Mouse (Mus musculus) MEL (cell line): ENCODE results near the gene Dnaic2.

Experiments used
- CHD2 ChIP-seq: IDR thresholded peaks from 2 replicates; pipeline ENCODE4 v1.6.1; 2011; ENCODE audit warnings: low read length, improper control_type of control experiment
- CTCF ChIP-seq, 3 experiments: IDR thresholded peaks in 2 of 3; conservative IDR thresholded peaks in 1 of 3; 2 replicates each; pipeline ENCODE4 v1.5.1; 2011 to 2012; ENCODE audit warnings: low read length in 3 of 3, low read depth in 2 of 3, mild to moderate bottlenecking in 2 of 3, improper control_type of control experiment in 1 of 3, inconsistent platforms in 1 of 3, mixed read lengths in 1 of 3, moderate library complexity in 1 of 3; ENCODE audit not compliant: control insufficient read depth in 1 of 3, insufficient read depth in 1 of 3, poor library complexity in 1 of 3, severe bottlenecking in 1 of 3
- E2F4 ChIP-seq: IDR thresholded peaks from 2 replicates; pipeline ENCODE4 v1.6.1; 2011; ENCODE audit warnings: low read depth, low read length, improper control_type of control experiment, borderline replicate concordance
- EP300 ChIP-seq, 2 experiments: IDR thresholded peaks; 2 replicates each; pipeline ENCODE4 v1.6.1; 2011; ENCODE audit warnings: improper control_type of control experiment in 2 of 2, low read length in 2 of 2, low read depth in 1 of 2, mild to moderate bottlenecking in 1 of 2
- GATA1 ChIP-seq: IDR thresholded peaks from 2 replicates; pipeline ENCODE4 v1.6.1; 2011; ENCODE audit warnings: low read depth, low read length, improper control_type of control experiment
- MAX ChIP-seq: IDR thresholded peaks from 2 replicates; pipeline ENCODE4 v1.6.1; 2011; ENCODE audit warnings: low read length, improper control_type of control experiment
- MAZ ChIP-seq: IDR thresholded peaks from 2 replicates; pipeline ENCODE4 v1.6.1; 2012; ENCODE audit warnings: low read depth, mild to moderate bottlenecking, inconsistent platforms, low read length, improper control_type of control experiment
- POLR2A ChIP-seq, 2 experiments: IDR thresholded peaks; 2 replicates each; pipeline ENCODE4 v1.6.1; 2011 to 2012; ENCODE audit warnings: low read length in 2 of 2, mild to moderate bottlenecking in 2 of 2, control low read depth in 1 of 2, improper control_type of control experiment in 1 of 2, low read depth in 1 of 2, moderate library complexity in 1 of 2; ENCODE audit not compliant: control insufficient read depth in 1 of 2, insufficient read depth in 1 of 2, poor library complexity in 1 of 2
- POLR2AphosphoS5 ChIP-seq: IDR thresholded peaks from 2 replicates; pipeline ENCODE4 v1.6.1; 2012; ENCODE audit warnings: low read depth, borderline replicate concordance, mild to moderate bottlenecking, inconsistent platforms, low read length, moderate library complexity, mixed read lengths

DNA sequence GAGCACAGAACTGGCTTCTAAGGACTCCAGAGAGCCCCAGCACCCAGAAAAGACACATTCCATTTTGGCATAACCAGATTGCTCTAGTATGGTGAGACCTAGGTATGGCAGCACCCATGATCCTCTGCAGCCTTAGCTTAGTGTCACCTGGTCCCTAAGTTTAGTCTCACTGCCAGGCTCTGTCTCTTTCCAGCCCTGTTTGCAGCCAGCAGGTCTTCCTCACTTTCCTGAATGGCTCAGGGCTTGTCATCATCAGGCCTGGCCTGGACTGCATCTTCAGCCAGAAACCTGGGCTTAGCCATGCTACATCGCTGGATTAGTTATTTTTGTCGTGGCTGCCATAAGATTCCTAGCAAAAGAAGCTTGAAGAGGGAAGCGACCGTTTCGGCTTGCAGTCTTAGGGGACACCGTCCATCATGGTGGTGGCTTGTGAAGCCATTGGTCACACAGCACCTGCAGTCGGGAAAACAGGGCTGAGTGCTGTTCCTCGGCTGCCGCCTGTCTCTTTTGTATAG is 41.6 kb upstream of the Dnaic2 start:
- TF ChIP-seq MAX (no peak), EP300 (IDR thresholded peaks at IDR 0.05; ENCODE audit: low read depth in 1 of 2, low read length in 2 of 2) (no peak), CHD2 (no peak), POLR2A (IDR thresholded peaks at IDR 0.05; ENCODE audit: control insufficient read depth in 1 of 2, insufficient read depth in 1 of 2, low read depth in 1 of 2, low read length in 2 of 2, poor library complexity in 1 of 2) (no peak), MAZ (no peak), GATA1 (no peak), POLR2AphosphoS5 (no peak), E2F4 (no peak), CTCF (IDR thresholded peaks at IDR 0.05 in 2 of 3, conservative IDR thresholded peaks at IDR 0.05 in 1 of 3; ENCODE audit: control insufficient read depth in 1 of 3, insufficient read depth in 1 of 3, low read depth in 2 of 3, low read length in 3 of 3, poor library complexity in 1 of 3, severe bottlenecking in 1 of 3) (no peak)
